Mouse (Mus musculus) mouse trophoblast stem cell (cell line): ENCODE data around the gene Tbc1d17.

Experiments used
- in situ Hi-C, 2 experiments: fragments of 300-500 bp; cut with MseI, MboI; formaldehyde crosslinking; loops; 2 replicates in 1 of 2; 3 replicates in 1 of 2; pipeline ENCODE4 v1.15.1; 2025

Gene Tbc1d17

DNA sequence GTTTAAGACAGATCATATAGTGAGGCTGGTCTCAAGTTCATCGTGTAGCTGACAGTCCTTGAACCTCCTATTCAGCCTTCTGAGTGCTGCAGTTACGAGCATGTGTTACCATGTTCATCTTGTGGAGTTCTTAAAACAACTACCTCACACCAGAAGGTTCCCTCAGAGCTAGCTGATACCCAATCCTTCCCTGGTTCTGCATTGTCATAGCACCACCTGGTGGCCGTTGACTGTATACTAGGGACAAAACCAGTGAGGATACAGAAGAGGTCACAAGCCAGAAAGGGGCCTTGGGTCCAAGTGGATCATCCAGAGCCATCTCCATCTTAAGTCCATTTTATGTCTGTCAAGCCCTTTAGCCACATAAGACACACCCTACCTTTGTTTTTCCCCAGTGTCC lies 24.0 kb downstream of the Tbc1d17 start:
- in situ Hi-C loops: no loop called here

DNA sequence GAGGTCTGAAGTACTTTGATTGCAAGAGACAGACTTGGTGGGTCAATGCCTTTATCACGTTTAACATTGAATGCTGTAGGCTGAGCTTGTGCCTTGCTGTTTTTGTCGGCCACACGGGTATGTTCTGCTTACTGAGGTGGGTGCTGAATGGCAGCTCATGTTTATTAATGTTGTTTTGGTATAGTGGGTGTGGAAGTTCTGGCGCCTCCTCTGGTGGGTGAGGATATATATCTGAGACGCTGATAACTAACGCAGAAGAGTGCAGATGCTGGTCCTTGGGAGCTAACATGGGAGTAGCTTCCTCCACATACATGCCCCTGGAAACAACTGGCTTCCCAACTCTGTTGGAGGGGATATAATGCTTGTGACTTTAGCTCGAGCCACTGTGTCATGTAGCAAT lies 25.5 kb downstream of the Tbc1d17 start:
- in situ Hi-C loops: no loop called here

DNA sequence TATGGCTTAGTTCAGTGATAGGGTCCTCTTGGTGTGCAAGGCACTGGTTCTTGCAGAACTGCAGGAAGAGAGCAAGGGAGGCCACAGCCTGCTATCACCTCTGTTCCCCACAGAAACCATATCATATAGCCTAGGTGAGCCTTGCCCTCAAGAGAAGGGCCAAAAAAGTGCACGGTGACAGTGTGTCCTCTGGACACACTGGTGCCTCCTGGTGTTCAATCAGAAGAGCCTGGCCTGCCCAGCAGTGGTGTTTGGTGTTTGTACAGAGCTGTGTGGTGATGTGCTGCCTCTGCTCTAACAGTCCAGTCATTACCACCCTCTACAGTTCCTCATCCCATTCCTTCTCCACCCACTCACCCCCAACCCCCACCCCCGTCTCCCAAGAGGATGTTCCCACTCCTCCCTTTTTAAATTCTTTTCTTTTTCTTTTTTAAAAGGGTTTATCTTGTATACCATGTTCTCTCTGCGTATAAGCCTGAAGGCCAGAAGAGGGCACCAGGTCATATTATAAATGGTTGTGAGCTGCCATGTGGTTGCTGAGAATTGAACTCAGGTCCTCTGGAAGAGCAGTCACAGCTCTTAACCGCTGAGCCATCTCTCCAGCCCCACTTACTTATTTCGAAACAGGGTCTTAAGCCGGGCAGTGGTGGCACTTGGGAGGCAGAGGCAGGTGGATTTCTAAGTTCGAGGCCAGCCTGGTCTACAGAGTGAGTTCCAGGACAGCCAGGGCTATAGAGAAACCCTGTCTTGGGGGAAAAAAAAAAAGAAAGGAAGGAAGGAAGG lies 27.0 kb downstream of the Tbc1d17 start:
- in situ Hi-C loops: no loop called here

DNA sequence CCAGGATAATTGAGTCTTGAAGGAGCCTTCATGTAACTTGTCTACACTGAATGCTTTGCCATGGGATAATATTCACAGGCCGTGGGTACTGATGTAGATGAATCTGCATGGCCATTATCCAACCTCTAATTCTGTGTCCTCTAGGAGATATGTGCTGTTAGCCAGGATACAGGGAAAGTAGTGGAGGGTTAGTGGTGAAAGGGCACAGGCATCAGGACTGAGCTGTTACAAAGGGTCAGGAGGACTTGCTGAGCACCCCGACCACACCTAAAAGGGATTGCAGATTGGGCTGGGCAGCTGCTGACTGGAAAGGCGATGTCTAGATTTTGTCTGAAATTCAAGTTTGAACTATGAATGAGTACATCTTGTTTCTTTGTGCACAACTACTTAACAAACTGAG lies 28.4 kb downstream of the Tbc1d17 start:
- in situ Hi-C loops: no loop called here

DNA sequence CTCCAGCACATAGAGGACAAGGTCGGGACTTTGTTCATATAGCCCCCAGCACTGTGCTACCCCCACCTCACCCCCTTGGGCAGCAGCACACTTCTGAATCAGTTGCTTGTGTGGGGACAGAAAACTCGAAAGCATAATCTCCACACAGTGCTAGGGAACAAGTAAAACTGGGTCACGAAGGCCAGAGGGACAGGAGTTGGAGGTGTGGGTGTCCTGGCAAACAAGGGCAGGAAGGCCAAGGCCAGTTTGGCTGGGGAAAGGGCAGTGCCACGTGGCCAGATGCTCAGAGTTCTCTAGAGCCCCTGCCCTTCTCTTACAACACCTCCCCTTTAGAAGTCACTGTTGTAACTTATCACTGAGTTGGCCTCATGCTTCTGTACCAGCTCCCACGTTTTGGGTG lies 29.0 kb downstream of the Tbc1d17 start:
- in situ Hi-C loops: no loop called here

DNA sequence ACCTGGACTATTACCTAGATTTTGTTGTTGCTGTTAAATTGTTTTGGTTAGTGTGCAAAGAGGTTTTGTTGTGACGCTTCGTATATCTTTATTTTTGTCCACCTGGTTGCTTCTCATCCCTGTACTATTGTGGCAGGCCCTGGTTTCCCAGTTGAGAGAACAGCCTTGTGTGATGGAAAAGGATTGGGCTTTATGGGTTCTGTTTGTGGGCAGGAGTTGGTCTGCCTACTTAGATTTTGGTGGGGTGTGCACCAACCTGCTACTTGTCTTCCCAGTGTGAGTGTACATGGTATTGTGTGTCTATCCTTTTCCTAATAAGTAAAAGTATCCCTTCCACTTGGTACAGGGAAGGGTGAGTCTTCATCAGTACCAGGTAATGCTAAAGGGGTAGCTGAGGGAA lies 29.5 kb downstream of the Tbc1d17 start:
- in situ Hi-C loops: no loop called here

DNA sequence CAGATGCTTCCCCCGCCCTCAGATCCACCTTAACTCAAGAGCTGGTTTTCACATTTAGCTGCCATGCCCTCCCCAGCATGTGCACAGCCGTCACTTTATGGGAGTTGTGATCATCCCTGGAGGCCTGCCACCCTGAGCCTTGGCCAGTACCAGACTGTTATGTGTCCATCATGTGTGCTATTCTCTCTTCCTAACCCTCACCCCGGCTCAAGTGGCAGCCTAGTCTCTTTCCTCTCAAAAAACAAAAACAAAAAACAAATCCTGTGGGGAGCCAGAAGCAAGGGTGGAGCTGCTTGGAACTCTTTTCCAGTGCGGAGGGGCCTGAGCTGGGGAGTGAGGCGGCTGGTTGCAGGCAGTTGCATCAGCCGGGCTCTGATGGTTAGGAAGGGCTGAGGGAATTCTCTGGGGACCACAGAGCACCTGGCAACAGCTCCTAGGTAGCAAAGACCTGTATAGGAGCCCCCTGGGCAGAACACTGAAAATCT lies 30.1 kb downstream of the Tbc1d17 start:
- in situ Hi-C loops: no loop called here

DNA sequence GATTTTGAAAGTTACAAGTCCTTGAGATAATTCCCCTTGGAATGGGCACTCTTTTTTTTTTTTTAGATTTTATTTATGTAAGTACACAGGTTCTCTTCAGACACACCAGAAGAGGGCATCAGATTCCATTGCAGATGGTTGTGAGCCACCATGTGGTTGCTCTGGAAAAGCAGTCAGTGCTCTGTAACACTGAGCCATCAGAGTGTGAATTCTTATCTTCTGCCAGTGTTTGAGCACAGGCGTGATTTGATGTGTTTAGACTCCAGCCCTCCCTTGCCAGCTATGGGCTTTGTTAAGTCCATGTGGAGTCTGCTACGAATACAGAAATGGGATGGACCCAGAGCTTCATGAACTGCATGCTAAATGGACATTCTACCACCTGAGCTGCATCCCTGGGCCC lies 30.7 kb downstream of the Tbc1d17 start:
- in situ Hi-C loops: no loop called here

DNA sequence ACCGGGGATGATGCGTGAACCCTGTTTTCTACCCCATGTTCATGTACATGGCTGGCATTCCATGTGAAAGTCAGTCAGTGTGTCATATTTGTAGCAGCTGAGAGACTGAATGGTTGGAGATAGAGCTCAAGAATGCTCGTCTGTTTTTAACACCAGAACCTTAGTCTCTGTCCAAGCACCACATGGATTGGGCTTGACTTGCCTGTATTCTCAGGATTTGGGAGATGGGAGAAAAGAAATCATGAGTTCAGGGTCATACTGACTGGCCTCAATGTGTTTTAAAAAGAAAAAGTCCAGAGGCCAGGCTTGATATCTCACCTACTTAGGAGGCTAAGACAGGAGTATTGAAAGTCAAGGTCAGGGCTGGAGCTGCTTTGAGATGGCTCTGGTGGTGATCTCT lies 31.4 kb downstream of the Tbc1d17 start:
- in situ Hi-C loops: no loop called here

DNA sequence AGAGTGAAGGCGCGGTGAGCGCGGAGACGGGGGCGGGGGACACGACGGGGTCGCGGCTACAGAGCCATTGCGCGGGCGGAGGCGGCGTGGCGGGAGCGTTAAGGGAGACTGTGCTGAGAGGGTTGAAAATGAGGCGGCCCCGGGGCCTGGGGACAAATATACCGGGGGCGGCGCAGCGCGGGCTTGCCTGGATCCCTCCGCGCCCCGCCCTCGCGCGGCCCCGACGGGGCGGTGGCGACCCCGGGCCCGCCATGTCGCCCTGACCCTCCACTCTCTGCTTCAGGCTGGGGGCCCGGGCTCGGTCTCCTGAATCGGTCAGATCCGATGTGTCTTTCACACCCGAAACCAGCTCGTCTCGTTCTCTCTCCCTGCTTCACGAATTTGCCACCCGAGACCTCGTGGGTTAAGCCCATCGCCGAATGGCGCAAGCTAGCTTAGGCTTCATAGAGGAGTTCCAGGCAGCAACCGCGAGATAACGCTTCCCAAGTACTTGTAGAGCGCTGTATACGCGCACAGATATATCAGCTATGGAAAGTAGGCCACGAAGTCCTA lies 32.3 kb downstream of the Tbc1d17 start, which contains the start of gene Atf5:
Gene Atf5 (minus strand): TSS at position 189 of the 552 bp plus-strand sequence.
- in situ Hi-C loops: no loop called here

DNA sequence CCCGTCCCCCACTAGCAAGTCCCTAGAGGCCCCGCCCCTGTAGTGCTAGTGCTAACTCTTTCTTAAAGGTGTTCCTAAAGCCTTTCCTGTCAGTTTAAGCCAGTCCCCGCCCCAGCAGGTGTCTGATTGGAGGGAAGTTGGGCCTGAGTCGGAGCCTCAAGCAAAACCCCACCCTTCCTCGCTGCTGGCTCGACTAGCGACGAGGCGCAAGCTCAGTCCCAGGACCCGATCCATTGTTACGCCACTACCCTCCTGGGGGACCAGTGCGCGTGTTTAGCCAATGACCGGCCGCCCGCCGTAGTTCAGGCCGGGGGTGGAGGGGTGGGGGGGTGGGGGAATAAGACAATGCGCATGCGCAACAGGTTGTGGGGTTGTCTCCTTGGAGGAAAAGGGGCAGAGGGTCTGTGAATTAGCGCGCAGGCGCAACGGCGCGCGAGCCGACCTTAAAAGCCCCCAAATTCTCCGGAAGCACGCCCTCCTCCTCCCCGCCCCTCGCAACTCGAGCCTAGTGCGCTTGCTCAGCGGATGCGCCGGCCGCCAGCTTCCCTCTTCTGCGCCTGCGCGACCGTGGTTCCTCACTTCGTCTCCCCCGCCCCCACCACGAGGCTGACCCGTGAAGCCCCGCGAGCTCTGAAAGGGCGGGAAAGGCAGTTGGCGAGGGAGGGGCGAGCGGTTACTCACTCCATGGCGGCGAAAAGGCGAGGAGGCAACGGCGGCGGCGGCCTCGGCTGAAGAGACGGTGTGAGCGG lies 33.0 kb downstream of the Tbc1d17 start, which contains the start of the genes Nup62 and Il4i1:
Gene Nup62 (plus strand): TSS at position 368 of the 749 bp plus-strand sequence.
Gene Il4i1 (plus strand): TSS at position 667 of the 749 bp plus-strand sequence.
- in situ Hi-C loops: no loop called here

DNA sequence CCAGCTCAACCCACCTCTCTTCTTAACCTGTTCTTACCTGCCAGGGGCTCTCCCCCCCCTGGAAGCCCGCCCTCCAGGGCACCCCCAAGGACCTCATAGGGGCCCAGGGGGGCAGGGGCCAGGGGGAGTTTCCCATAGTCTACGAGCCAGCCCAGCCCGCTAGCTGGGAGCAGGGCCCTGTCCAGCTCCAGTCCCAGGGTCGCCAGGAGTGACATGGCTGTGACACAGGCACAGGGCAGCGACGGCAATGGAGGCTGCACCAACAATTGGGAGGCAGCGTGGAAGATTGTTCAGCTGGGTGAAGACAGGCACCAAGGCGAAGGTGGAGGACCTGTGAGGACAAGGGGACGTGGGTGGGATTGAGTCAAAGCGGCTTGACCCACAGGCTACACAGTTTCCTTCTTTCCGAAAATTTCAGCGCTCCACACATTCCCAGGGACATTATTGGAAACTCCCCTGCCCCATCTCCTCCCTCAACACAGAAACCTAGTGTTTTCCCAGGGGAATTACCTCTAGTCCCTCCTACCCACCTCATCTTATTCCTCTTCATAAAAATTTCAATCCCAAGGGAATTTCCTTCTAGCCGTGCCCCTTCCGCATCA lies 33.8 kb downstream of the Tbc1d17 start:
- in situ Hi-C loops: no loop called here

DNA sequence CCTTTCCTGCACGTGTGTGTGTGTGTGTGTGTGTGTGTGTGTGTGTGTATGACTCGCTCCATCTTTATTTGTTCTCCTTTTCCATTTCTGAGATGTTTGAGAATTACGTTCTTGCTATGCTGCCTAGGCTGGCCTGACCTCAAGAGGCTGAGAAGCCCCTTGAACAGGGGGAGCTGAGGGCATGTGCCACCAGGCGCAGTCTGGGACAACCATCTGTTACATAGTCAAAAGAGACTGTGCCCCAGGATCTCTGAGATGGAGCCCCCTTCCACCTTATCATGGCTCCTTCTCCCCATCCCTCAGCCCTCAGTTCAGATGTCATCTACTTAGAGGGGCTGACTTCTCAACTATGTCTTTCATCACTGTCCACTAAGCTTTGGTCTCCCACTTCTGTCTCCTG lies 34.5 kb downstream of the Tbc1d17 start:
- in situ Hi-C loops: no loop called here

DNA sequence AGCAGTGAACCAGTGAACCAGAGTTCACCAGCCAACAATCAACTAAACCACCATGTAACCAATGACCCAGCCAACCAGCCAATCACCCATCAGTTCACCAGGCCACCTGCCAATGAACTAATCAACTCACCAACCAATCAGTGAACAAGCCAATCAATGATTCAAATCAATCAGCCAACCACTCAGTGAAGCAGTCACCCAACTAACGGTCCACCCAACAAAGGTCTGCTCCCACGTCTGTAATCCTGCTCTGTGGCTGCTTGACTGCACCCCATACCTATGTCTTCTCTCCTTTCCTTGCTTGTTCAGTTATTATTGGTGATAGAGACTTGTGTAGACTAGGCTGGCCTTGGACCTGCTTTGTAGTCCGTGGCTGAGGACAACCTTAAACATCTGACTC lies 34.9 kb downstream of the Tbc1d17 start:
- in situ Hi-C loops: no loop called here

DNA sequence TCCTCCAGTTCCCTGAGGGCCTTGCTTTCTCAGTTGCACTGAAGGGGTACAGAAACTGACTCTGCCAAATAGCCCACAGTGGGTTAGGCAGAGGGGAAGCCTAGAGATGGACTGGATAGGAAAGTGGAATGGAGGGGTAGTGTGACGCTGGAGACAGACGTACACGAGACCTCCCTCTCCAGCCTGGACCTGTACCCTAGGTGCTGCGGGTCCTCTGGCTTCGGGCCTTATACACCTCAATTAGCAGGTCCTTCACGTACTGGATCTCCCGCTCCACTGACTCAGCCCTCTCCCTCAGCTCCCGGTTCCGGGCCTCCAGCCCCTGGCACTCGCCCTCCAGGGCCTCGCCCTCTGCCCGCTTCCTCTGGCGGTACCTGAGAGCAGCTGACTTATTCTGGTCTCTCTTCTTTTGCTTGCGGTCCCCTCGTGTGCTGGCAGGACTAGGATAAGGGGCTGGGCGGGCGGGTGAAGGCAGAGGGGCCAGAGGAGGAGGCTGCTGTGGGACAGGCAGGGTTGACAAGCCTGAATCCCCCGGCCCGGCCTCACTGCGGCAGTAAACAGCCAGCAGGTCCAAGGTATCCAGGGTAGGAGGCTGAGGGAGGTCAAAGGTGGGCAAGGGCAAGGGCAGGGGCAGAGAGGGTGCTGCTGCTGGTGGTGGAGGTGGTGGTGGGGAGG lies 36.1 kb downstream of the Tbc1d17 start:
- in situ Hi-C loops: no loop called here

DNA sequence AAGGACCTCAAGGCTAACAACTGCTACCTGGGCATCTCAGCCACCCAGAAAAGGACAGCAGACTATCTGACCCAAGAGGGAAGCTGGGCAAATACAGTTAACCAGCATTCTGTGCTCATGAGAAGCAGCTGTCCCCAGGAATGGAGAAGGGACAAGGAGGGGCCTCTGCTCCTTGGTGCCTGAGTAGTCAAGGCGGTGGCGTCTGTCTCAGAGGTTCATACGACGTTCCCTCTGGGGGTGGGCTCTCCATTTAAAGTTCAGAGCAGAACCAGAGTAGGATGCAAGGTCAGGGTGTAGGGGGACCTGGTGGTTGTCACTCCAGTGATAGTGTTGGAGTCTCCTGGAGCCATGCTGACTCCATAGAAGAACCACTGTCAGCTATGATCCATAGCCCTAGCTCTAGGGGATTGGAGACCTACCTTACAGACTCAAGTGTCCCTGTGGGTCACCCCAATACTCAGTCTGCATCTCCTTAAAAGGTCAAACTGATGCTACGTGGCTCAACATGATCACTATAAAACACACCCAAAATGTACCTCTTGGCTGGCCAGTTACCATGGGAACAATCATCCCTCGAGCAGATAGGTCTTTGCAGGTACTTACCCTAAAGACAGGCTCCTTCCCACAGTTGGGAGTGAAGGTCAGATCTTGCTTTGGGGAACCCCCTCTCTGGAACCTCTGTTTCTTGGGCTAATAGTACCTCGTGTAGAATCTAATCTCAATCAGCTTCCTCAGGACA lies 37.9 kb downstream of the Tbc1d17 start:
- in situ Hi-C loops: no loop called here

DNA sequence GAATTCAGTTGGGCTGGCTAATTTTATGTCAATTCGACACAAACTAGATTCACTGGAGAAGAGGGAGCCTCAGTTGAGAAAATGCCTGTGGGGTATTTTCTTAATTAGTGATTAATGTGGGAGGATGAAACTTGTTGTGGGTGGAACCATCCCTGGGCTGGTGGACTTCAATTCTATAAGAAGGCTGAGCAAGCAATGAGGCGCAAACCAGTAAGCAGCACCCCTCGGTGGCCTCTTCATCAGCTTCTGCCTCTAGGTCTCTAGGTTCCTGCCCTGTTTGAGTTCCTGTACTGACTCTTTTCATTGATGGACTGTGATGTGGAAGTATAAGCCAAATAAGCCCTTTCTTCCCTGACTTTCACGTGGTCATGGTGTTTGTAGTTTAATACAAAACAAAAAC lies 38.5 kb downstream of the Tbc1d17 start:
- in situ Hi-C loops: no loop called here

DNA sequence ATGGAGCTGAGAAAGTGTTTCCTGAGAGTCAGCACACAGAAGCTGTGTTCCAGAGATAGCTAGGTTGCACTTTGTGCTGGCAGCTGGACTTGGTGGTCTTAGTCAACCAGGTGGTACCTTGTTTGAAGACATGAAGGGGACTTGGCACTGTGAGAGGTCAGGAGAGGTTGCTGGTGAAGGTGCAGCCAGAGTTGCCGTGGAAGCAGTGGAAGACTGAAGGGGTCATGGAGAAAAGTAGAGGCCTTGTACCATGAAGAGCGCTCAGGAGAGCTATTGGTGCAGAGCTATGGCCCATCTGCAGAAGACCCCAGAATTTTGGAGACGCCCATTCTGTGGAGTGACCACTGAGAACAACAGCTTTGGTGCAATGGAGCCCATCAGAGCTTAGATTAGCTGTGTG lies 39.4 kb downstream of the Tbc1d17 start:
- in situ Hi-C loops: no loop called here

DNA sequence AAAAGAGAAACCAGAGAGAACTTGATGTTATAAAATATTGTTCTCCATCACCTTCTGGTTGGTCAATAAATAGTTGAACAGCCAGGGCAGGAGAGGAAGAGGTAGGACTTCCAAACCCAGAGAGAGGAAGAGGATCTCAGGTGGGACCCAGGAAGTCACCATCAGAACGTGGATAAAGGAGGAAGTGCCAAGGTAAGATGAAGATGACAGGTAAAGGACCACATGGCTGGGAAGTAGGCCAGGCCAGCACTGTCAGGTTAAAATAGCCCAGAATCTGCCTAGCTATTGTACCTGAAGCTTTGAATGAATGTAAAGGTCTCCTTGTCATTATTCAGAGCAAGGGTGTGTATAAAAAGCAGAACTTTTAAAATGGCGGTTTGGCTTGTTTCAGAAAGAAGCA lies 40.0 kb downstream of the Tbc1d17 start:
- in situ Hi-C loops: no loop called here

DNA sequence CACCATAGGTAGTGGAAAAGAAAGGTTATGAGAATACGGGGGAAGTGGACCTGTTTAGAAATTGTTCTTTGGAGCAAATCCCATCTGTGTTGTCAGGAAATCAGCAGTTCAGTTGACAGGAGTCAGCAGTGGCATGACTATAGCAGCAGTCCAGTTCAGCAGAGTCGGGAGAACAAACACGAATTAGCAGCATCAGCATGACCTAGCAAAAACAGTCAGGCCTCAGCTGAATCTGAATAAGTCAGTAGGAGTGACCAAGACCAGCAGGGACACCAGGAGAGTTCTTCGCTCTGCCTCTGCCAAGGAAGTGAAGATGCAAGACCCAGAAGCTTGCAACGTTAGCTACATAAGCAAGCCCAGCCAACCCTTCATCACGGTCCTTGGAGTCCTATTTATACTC lies 56.1 kb downstream of the Tbc1d17 start:
- in situ Hi-C loops: loop anchor here (5.0 kb wide), 1 partner anchor 1380 kb away; no protein-coding TSS in a partner anchor

DNA sequence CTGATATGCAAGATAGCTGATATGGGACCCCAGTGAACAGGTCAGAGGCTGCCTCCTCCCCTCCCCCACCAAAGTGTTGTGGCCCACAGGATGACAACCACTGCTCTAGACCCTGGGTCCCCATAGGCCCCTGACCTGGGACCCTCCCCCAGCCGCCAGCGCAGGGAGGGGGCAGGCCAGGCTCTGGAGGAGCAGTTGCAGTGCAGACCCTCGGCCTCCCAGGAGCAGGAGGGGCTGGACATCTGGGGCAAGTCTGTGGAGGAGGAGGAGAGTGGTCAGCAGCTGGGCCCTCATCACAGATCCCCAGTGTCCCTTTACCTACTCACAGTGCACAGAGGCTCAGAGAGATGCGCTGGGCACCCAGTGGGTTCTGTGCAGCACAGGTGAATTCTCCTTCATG lies 58.8 kb downstream of the Tbc1d17 start:
- in situ Hi-C loops: loop anchor here (5.0 kb wide), 1 partner anchor 1378 kb away; no protein-coding TSS in a partner anchor
